ENCODE assay signal across 8 mouse cellular contexts in the genomic region with DNA sequence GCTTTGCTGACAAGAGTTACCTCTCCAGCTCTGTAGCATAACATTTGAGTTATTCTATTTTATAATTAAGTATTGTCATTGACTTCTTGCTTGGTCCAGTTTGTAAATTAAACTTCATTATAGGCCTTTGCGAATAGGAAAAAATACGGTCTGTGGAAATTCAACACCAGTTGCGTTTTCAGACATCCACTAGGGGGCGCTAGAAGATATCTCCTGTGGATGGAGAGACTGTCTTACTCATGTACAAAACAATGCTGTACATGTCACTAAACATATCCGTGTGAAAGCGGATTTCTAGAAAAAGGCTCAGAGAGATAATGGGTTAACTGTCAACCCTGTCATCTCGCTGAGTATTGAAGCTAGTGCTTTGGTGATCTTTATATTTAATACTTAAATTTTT. TPM values are rescaled to one million over a fixed set of nuclear protein-coding genes. Genes with fewer than 3 reads are reported as not detected.
DNase-seq lines count a peak whose midpoint lies in the region; ATAC-seq and TF ChIP-seq lines count a peak whose summit lies in the region.

No protein-coding gene starts in this region.

- TF ChIP-seq CTCF in midbrain, postnatal 0 days (IDR thresholded peaks at IDR 0.05) = peak; percentile 77

- no peak overlapping the region for H3K9ac ChIP-seq in midbrain, postnatal 0 days (replicated peaks; ENCODE audit: low read length, poor library complexity, severe bottlenecking)
- no peak overlapping the region for H3K9ac ChIP-seq in midbrain, embryonic 13.5 days (replicated peaks)
- no peak overlapping the region for H3K9ac ChIP-seq in forebrain, embryonic 16.5 days (replicated peaks; ENCODE audit: low read depth, low read length)

- no peaks in the 10 kb centered on the region for H3K9me3 ChIP-seq in midbrain, postnatal 0 days (ENCODE audit: low read length)
- no peaks in the 10 kb centered on the region for H3K9me3 ChIP-seq in midbrain, embryonic 13.5 days
- no peaks in the 10 kb centered on the region for H3K9me3 ChIP-seq in forebrain, embryonic 16.5 days (ENCODE audit: control insufficient read depth, low read length)

- H3K27ac ChIP-seq in midbrain, postnatal 0 days (ENCODE audit: low read depth, low read length) = no peak overlapping the region
- no peak overlapping the region for H3K27ac ChIP-seq in midbrain, embryonic 13.5 days
- H3K27ac ChIP-seq in forebrain, embryonic 16.5 days (ENCODE audit: low read length) = no peak overlapping the region

- H3K4me2 ChIP-seq in midbrain, postnatal 0 days (ENCODE audit: low read depth, low read length, poor library complexity, severe bottlenecking) = no peak overlapping the region
- no peak overlapping the region for H3K4me2 ChIP-seq in midbrain, embryonic 13.5 days (replicated peaks)
- no peak overlapping the region for H3K4me2 ChIP-seq in forebrain, embryonic 16.5 days (ENCODE audit: low read length)

- H3K4me1 ChIP-seq in midbrain, postnatal 0 days (ENCODE audit: insufficient read depth, low read length) = no peaks in the 10 kb centered on the region
- no peaks in the 10 kb centered on the region for H3K4me1 ChIP-seq in midbrain, embryonic 13.5 days (replicated peaks)
- H3K4me1 ChIP-seq in forebrain, embryonic 16.5 days (replicated peaks; ENCODE audit: control insufficient read depth, insufficient read depth, low read length) = no peaks in the 10 kb centered on the region

- H3K36me3 ChIP-seq in midbrain, postnatal 0 days (ENCODE audit: insufficient read depth, low read length) = no peaks in the 10 kb centered on the region
- H3K36me3 ChIP-seq in midbrain, embryonic 13.5 days = no peaks in the 10 kb centered on the region
- H3K36me3 ChIP-seq in forebrain, embryonic 16.5 days (ENCODE audit: control insufficient read depth, insufficient read depth) = no peaks in the 10 kb centered on the region

- H3K4me3 ChIP-seq in midbrain, postnatal 0 days (ENCODE audit: low read depth, low read length) = no peak overlapping the region
- H3K4me3 ChIP-seq in midbrain, embryonic 13.5 days (replicated peaks) = no peak overlapping the region
- H3K4me3 ChIP-seq in forebrain, embryonic 16.5 days (replicated peaks; ENCODE audit: low read length) = no peak overlapping the region

- ATAC-seq in midbrain, postnatal 0 days (ENCODE audit: low FRiP score) = no peak
- no peak for ATAC-seq in midbrain, embryonic 13.5 days
- no peak for ATAC-seq in forebrain, embryonic 16.5 days

- DNase-seq in frontal cortex, postnatal 36 days (ENCODE audit: low spot score in 2 of 2) = peak; percentile 22 to 57
- no peak for DNase-seq in frontal cortex, postnatal 25 days (ENCODE audit: low spot score in 2 of 2)
- peak; percentile 77 for DNase-seq in midbrain, postnatal 0 days (ENCODE audit: low spot score)
- DNase-seq in adrenal gland, postnatal 14 days = peak; percentile 73
- peak; percentile 40 for DNase-seq in kidney, postnatal 14 days
- peak; percentile 66 for DNase-seq in retina, postnatal 1 day

- 45% methylated on average over 7 of the region's 7 CpGs for WGBS in midbrain, postnatal 0 days
- WGBS in midbrain, embryonic 13.5 days = 45% methylated on average over 7 of the region's 7 CpGs
- 39% methylated on average over 7 of the region's 7 CpGs for WGBS in forebrain, embryonic 16.5 days

- H3K27me3 ChIP-seq in midbrain, postnatal 0 days (ENCODE audit: insufficient read depth, low read length) = no peaks in the 10 kb centered on the region
- no peaks in the 10 kb centered on the region for H3K27me3 ChIP-seq in midbrain, embryonic 13.5 days
- H3K27me3 ChIP-seq in forebrain, embryonic 16.5 days (replicated peaks; ENCODE audit: control insufficient read depth, insufficient read depth, low read length) = no peaks in the 10 kb centered on the region

RNA-seq across cellular contexts. Expression of gene Gm525, which starts 11.0 kb away (rescaled TPM):
- total RNA-seq in midbrain, postnatal 0 days (2014; rRNA removed) = not detected in 2 replicates
- polyA plus RNA-seq in midbrain, postnatal 0 days (2015; fragmentation: Nextera tagmentation; extraction: Ambion mirVana) = 0.60 TPM in 1 of 2 replicates, not detected in the other
- polyA plus RNA-seq in midbrain, embryonic 13.5 days (2015; fragmentation: Nextera tagmentation; extraction: Ambion mirVana) = not detected in 2 replicates
- total RNA-seq in adrenal gland, postnatal 14 days (2021) = not detected in 2 replicates
- polyA plus RNA-seq in forebrain, embryonic 16.5 days (2015; fragmentation: Nextera tagmentation; extraction: Ambion mirVana) = not detected in 2 replicates

RNA-seq across cellular contexts. Expression of gene Dgke, which starts 18.0 kb away (rescaled TPM):
- 35.4 and 44.2 TPM in 2 replicates for total RNA-seq in midbrain, postnatal 0 days (2014; rRNA removed)
- 16.0 TPM in 2 replicates for polyA plus RNA-seq in midbrain, postnatal 0 days (2015; fragmentation: Nextera tagmentation; extraction: Ambion mirVana)
- polyA plus RNA-seq in midbrain, embryonic 13.5 days (2015; fragmentation: Nextera tagmentation; extraction: Ambion mirVana) = 12.6 and 13.1 TPM in 2 replicates
- total RNA-seq in adrenal gland, postnatal 14 days (2021) = 12.8 and 15.0 TPM in 2 replicates
- polyA plus RNA-seq in forebrain, embryonic 16.5 days (2015; fragmentation: Nextera tagmentation; extraction: Ambion mirVana) = 17.1 TPM in 2 replicates

Comparison
In these comparisons a context has a peak if more than half of its experiments do, and no peak if none do; other contexts are left out.
1. DNase-seq: peak in frontal cortex, postnatal 36 days (2 of 2), midbrain, postnatal 0 days (single experiment), adrenal gland, postnatal 14 days (single experiment), kidney, postnatal 14 days (single experiment) and retina, postnatal 1 day (single experiment); none in frontal cortex, postnatal 25 days (0 of 2).